Mouse (Mus musculus): ENCODE data around the gene Fgd3. TPM values are rescaled to one million over a fixed set of nuclear protein-coding genes. Genes with fewer than 3 reads are reported as not detected.

Fgd3 gene
- total and polyA plus RNA-seq, 3 experiments, result 8.7 to 16.1 (median 14.5) TPM

- dilution Hi-C loops (cut with MboI; ENCODE audit: extremely low pct_ligation_motif_present, extremely low pct_unique_long_range_greater_than_20kb, low sequenced_read_pairs), result no loop called here
Observed at GRCm38 (mm10) chr13:49356090-49356489, 36.0 kb upstream of the Fgd3 start.

GRCm38 (mm10) chr13:49355461-49356061 lies 35.5 kb upstream of the Fgd3 start:
- H3K79me2 ChIP-seq (replicated peaks; ENCODE audit: control insufficient read depth, extremely low read depth, insufficient read depth, poor library complexity, severe bottlenecking), result no peaks in the 10 kb centered on the region
- no peak overlapping the region for H3K4me2 ChIP-seq (ENCODE audit: insufficient read depth, low read depth, poor library complexity, severe bottlenecking)
- dilution Hi-C loops (cut with MboI; ENCODE audit: extremely low pct_ligation_motif_present, extremely low pct_unique_long_range_greater_than_20kb, low sequenced_read_pairs), result no loop called here
- no peaks in the 10 kb centered on the region for H3K9me3 ChIP-seq (replicated peaks; ENCODE audit: low read length)
- H3K4me3 ChIP-seq (replicated peaks in 1 of 3; ENCODE audit: low read depth in 2 of 3, low read length in 2 of 3, poor library complexity in 1 of 3), result no peak overlapping the region
- TF ChIP-seq E2F4 (IDR thresholded peaks at IDR 0.05; ENCODE audit: insufficient replicate concordance, low read depth, low read length) (no peak), ZKSCAN1 (IDR thresholded peaks at IDR 0.05; ENCODE audit: borderline replicate concordance, low read depth, low read length) (no peak), ELF1 (IDR thresholded peaks at IDR 0.05; ENCODE audit: low read depth, low read length) (no peak), ZNF384 (IDR thresholded peaks at IDR 0.05; ENCODE audit: low read depth, low read length) (no peak), EP300 (IDR thresholded peaks at IDR 0.05; ENCODE audit: low read length) (no peak), ZMIZ1 (IDR thresholded peaks at IDR 0.05; ENCODE audit: low read depth, low read length) (no peak)
- H3K27ac ChIP-seq (ENCODE audit: insufficient read depth, low read depth), result no peak overlapping the region
- in situ Hi-C loops (cut with MboI; ENCODE audit: low pct_ligation_motif_present, low pct_unique_long_range_greater_than_20kb, low sequenced_read_pairs), result no loop called here
- no peak for DNase-seq (ENCODE audit: extremely low read depth)
- H3K36me3 ChIP-seq (replicated peaks in 1 of 2; ENCODE audit: control insufficient read depth in 1 of 2, insufficient read depth in 1 of 2, low read length in 1 of 2), result peaks cover 0 to 41% of the 10 kb centered on the region in 2 experiments
- no peak overlapping the region for H3K9ac ChIP-seq (ENCODE audit: insufficient read depth, low read depth)
- no peaks in the 10 kb centered on the region for H3K27me3 ChIP-seq (replicated peaks)
- peaks cover 0 to 46% of the 10 kb centered on the region in 2 experiments; a peak in 3 of 4 replicates for H3K4me1 ChIP-seq (ENCODE audit: control insufficient read depth in 1 of 2, insufficient read depth in 2 of 2)

More at GRCm38 (mm10) chr13:49356090-49356489, 36.0 kb upstream of the Fgd3 start:
- TF ChIP-seq RCOR1 (conservative IDR thresholded peaks at IDR 0.05; ENCODE audit: low read depth, low read length), result no peak
- TF ChIP-seq SIN3A (IDR thresholded peaks at IDR 0.05; ENCODE audit: low read length), result no peak
- TF ChIP-seq POLR2AphosphoS2 (IDR thresholded peaks at IDR 0.05; ENCODE audit: low read depth, low read length), result no peak
- TF ChIP-seq USF2 (conservative IDR thresholded peaks at IDR 0.05; ENCODE audit: low read depth, low read length), result no peak
- TF ChIP-seq KAT2A (IDR thresholded peaks at IDR 0.05; ENCODE audit: insufficient replicate concordance, low read length), result no peak
- no peak for TF ChIP-seq GABPA (IDR thresholded peaks at IDR 0.05; ENCODE audit: insufficient replicate concordance, low read depth, low read length)
- TF ChIP-seq JUN (IDR thresholded peaks at IDR 0.05; ENCODE audit: insufficient read depth, low read depth, low read length), result no peak
- no peak for TF ChIP-seq IRF4 (IDR thresholded peaks at IDR 0.05; ENCODE audit: low read depth, low read length)
- Histone ChIP-seq H3K27me3 (replicated peaks) (no peaks in the 10 kb centered on the region), H3K4me2 (ENCODE audit: insufficient read depth, low read depth, poor library complexity, severe bottlenecking) (no peak overlapping the region), H3K36me3 (replicated peaks in 1 of 2; ENCODE audit: control insufficient read depth in 1 of 2, insufficient read depth in 1 of 2, low read length in 1 of 2) (peaks cover 0 to 44% of the 10 kb centered on the region in 2 experiments), H3K27ac (ENCODE audit: insufficient read depth, low read depth) (no peak overlapping the region), H3K9me3 (replicated peaks; ENCODE audit: low read length) (no peaks in the 10 kb centered on the region), H3K4me1 (ENCODE audit: control insufficient read depth in 1 of 2, insufficient read depth in 2 of 2) (peaks cover 0 to 45% of the 10 kb centered on the region in 2 experiments; a peak in 3 of 4 replicates), H3K4me3 (replicated peaks in 1 of 3; ENCODE audit: low read depth in 2 of 3, low read length in 2 of 3, poor library complexity in 1 of 3) (no peak overlapping the region), H3K9ac (ENCODE audit: insufficient read depth, low read depth) (no peak overlapping the region), H3K79me2 (replicated peaks; ENCODE audit: control insufficient read depth, extremely low read depth, insufficient read depth, poor library complexity, severe bottlenecking) (no peaks in the 10 kb centered on the region)
- DNase-seq (ENCODE audit: extremely low read depth), result no peak
- in situ Hi-C loops (cut with MboI; ENCODE audit: low pct_ligation_motif_present, low pct_unique_long_range_greater_than_20kb, low sequenced_read_pairs), result no loop called here
